Mouse (Mus musculus) embryonic facial prominence, embryonic 12.5 days (tissue): ENCODE measurements at regions not wholly inside any gene's neighbourhood (a gene's known extent, or its start where the extent isn't known, plus 50 kb on each side); places are given as distances from the start of the nearest gene placed in this dataset.

Experiments
- ATAC-seq: fragments of 200-750 bp; cut with Nextera tagmentation; 2 replicates; pipeline ENCODE4 v1.8.0; 2017; ENCODE audit not compliant: insufficient number of reproducible peaks, insufficient read depth, low FRiP score, low TSS enrichment
- H3K27ac ChIP-seq: fragments of 300-500 bp; sonication (generic); 2 replicates; pipeline ENCODE4 v1.5.1; 2016; ENCODE audit warnings: mild to moderate bottlenecking
- H3K27me3 ChIP-seq: fragments of 300-500 bp; sonication (generic); 2 replicates; pipeline ENCODE4 v1.6.1; 2016; ENCODE audit warnings: mild to moderate bottlenecking, moderate library complexity
- H3K36me3 ChIP-seq: fragments of 300-500 bp; sonication (generic); 2 replicates; pipeline ENCODE4 v1.6.1; 2016; ENCODE audit warnings: mild to moderate bottlenecking
- H3K4me1 ChIP-seq: fragments of 300-500 bp; sonication (generic); 2 replicates; pipeline ENCODE4 v1.6.1; 2016
- H3K4me2 ChIP-seq: fragments of 300-500 bp; sonication (generic); replicated peaks from 2 replicates; pipeline ENCODE4 v1.6.1; 2016; ENCODE audit warnings: mild to moderate bottlenecking, moderate library complexity
- H3K4me3 ChIP-seq: fragments of 300-500 bp; sonication (generic); 2 replicates; pipeline ENCODE4 v1.5.1; 2016; ENCODE audit warnings: mild to moderate bottlenecking
- H3K9ac ChIP-seq: fragments of 300-500 bp; sonication (generic); 2 replicates; pipeline ENCODE4 v1.6.1; 2016; ENCODE audit warnings: mild to moderate bottlenecking, moderate library complexity
- H3K9me3 ChIP-seq: fragments of 300-500 bp; sonication (generic); 2 replicates; pipeline ENCODE4 v1.6.1; 2016; ENCODE audit warnings: mild to moderate bottlenecking, moderate library complexity
- WGBS: fragments of 180-500 bp; shearing (Covaris S2); methylation state at CpG from one replicate; pipeline ENCODE4 v1.1.7; 2016; 5-methylcytosine and 5-hydroxymethylcytosine counted together

DNA sequence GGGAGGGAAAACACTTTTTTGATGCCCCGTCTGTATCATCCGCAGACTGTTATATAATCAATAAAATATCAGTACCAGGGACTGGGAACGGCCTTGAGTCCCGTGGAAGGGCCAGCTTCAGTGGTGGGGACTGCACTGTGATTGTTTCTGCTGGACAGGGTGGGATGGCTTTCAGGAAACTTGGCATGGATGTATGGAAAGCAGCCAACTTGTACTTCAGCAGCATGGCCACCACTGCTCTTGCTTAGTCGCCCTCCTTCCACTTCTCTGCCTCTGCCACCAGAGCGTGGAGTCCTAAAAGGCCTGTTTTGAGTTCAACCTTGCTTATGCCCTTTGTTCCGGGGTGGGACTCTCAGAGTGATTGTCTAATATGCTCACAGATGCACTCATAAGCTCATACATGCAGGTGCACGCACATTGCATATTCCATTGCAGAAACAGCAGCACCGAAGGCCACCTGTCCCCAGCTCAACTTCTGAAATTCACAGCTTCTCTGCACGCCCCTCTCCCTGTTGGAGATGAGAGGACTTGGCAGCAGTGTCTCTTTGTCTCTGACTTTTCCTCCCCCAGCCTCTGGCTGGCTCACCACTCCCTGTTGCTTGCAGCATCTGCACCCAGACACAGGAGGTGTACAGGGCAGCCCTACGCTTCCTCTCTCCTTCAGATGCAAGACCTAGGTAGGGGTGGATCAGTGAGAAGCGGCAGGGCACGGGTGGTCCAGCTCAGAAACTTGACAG, 91.0 kb upstream of the Grik3 start:
- Histone ChIP-seq H3K36me3 (no peaks in the 10 kb centered on the region), H3K4me2 (no peak overlapping the region), H3K4me1 (0 out of 2 replicates have a peak, but pooled peaks cover 6% of the 10 kb centered on the region), H3K9me3 (no peaks in the 10 kb centered on the region), H3K27ac (no peak overlapping the region), H3K4me3 (no peak overlapping the region), H3K27me3 (no peaks in the 10 kb centered on the region), H3K9ac (no peak overlapping the region)
- 85% methylated on average over 13 of the region's 13 CpGs for WGBS
- no peak for ATAC-seq

DNA sequence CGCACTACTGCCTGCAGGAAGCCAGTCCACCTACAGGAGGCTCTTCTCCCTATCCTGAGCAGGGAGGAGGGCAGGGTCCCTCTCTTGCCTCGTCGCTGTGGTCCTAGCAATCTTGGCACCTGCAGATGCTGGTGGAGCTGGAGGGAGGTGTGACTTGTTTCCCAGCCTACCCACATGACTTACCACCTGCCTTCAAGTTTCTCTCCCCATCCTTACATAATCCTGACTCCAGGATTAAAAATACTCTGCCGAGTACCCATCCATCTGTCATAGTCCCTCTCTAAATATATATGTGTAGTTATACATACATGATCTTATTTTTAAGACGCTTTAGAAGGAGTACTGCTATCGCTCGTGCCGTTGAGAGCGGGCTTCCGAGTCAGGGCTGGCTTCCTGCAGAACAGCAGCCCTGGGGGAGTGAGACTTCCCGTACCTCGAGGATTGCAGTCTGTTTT, 93.5 kb upstream of the Grik3 start:
- no peaks in the 10 kb centered on the region for H3K27me3 ChIP-seq
- no peak overlapping the region for H3K4me3 ChIP-seq
- 63% methylated on average over 12 of the region's 12 CpGs for WGBS
- no peak overlapping the region for H3K9ac ChIP-seq
- no peak overlapping the region for H3K27ac ChIP-seq
- ATAC-seq, result no peak
- H3K36me3 ChIP-seq, result no peaks in the 10 kb centered on the region
- H3K9me3 ChIP-seq, result no peaks in the 10 kb centered on the region
- no peak overlapping the region for H3K4me2 ChIP-seq
- H3K4me1 ChIP-seq, result 0 out of 2 replicates have a peak, but pooled peaks cover 6% of the 10 kb centered on the region

DNA sequence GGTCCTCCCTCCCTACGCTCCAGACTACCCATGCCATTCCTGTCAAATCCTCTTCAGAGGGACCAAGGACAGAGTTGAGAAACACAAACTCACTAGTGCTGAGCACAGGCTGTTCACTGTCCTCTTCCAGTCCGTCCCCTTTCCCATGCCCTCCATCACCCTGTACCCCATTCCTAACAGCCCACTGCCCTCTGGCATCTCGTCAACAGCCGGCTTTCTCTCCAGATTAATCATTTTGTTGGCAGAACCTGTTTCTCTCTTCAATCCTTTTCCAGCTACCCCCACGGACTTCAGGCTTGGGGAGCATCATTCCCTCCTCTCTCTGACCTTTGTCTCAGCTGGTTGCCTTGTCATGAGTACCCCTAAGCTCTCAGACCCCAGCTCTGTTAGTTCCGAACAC, 99.2 kb upstream of the Grik3 start:
- no peaks in the 10 kb centered on the region for H3K27me3 ChIP-seq
- no peaks in the 10 kb centered on the region for H3K9me3 ChIP-seq
- H3K4me1 ChIP-seq, result no peaks in the 10 kb centered on the region
- no peak overlapping the region for H3K4me2 ChIP-seq
- H3K27ac ChIP-seq, result no peak overlapping the region
- no peak for ATAC-seq
- H3K9ac ChIP-seq, result no peak overlapping the region
- 73% methylated on average over 6 of the region's 6 CpGs for WGBS
- no peaks in the 10 kb centered on the region for H3K36me3 ChIP-seq
- H3K4me3 ChIP-seq, result no peak overlapping the region

DNA sequence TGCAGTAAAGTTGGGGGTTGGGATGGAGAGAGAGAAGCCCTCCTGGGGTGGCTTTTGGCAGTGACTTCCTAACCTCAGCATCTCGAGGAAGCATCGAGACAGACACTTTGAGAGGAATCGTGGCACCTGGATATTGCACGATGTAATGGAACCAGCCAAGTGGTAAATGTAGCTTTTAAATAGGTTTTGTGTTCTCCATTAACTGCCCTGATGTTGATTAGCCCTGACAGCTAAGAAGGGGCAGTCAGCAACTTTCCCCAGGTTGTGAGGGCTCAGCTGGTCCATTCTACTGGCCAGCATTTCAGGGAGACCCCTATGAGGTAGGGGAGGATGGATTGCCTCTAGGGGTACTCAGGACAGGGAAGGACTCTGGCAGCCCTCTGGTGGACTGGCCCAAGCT, 104.7 kb upstream of the Grik3 start:
- 59% methylated on average over 4 of the region's 4 CpGs for WGBS

DNA sequence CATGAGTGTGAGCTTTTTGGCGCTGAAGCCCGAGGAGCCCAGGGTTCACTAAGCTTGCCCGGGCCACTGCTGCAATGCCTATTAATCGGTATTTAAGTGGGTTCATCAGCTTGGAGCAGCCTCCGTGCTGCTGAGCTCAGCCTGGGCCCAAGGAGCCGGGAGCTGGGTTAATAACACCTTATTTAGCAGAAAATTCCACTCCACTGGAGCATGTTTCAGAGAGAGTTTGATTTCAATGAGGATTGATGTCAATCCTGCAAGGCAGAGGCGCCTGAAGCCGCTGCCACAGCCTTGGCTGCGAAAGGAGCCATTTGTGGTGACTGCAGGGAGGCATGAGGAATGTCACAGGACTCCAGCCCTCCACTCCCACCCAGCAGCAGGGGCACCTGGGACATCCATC, 126.5 kb upstream of the Grik3 start:
- no peaks in the 10 kb centered on the region for H3K27me3 ChIP-seq
- no peak overlapping the region for H3K4me3 ChIP-seq
- H3K4me1 ChIP-seq, result no peaks in the 10 kb centered on the region; the same call in 1 of the 2 replicates
- 68% methylated on average over 9 of the region's 9 CpGs for WGBS
- ATAC-seq, result no peak
- H3K9ac ChIP-seq, result no peak overlapping the region
- no peak overlapping the region for H3K4me2 ChIP-seq
- no peak overlapping the region for H3K27ac ChIP-seq
- no peaks in the 10 kb centered on the region for H3K36me3 ChIP-seq
- H3K9me3 ChIP-seq, result no peaks in the 10 kb centered on the region

More for the DNA sequence above, 104.7 kb upstream of the Grik3 start:
- H3K36me3 ChIP-seq, result no peaks in the 10 kb centered on the region
- no peak for ATAC-seq
- H3K4me2 ChIP-seq, result no peak overlapping the region
- H3K9ac ChIP-seq, result no peak overlapping the region
- H3K4me1 ChIP-seq, result no peaks in the 10 kb centered on the region
- H3K27me3 ChIP-seq, result no peaks in the 10 kb centered on the region
- H3K4me3 ChIP-seq, result no peak overlapping the region
- H3K27ac ChIP-seq, result no peak overlapping the region
- H3K9me3 ChIP-seq, result no peaks in the 10 kb centered on the region

DNA sequence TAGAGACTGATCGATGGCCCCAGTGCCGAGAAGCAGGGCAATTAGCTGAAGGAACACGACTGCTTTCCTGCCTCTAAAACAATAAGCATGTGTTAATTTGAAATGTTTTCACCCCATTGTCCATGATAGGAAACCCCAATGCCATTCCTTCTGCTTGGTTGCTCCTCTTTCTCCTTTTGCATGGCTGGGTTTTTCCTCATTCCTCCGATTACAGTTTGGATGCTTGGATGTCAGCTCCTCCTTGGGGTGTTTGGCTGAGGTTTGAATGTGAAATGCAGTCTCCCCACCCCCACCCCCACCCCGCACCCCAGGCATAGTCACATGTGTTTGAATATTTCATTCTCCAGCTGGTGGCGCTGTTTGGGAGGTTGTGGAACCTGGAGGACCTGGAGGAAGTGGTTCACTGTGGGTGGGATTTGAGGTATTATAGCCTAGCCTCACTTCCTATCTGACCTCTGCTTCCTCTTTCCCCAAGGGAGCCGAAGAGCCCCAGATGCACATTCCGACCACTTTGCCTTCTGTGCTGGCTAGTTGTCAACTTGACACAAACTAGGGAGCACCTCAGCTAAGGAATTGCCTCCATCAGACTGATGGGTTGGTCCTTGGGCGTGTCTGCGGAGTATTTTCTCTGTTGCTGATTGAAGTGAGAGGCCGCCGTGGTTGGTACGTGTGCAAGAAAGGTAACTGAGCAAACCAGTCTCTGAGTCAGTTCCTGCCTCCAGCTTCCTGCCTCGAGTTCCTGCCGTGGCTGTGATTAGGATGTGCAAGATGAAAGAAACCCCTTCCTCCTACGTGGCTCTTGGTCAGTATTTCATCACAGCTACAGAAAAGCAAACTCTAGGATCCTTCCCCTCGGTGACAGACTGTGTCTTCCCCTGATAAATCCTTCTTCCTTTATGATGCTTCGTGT, 128.6 kb upstream of the Grik3 start:
- H3K4me3 ChIP-seq, result no peak overlapping the region
- 69% methylated on average over 18 of the region's 18 CpGs for WGBS
- H3K36me3 ChIP-seq, result no peaks in the 10 kb centered on the region
- H3K4me2 ChIP-seq, result no peak overlapping the region
- H3K9ac ChIP-seq, result no peak overlapping the region
- H3K4me1 ChIP-seq, result no peaks in the 10 kb centered on the region; the same call in 1 of the 2 replicates
- no peak overlapping the region for H3K27ac ChIP-seq
- no peaks in the 10 kb centered on the region for H3K9me3 ChIP-seq
- no peaks in the 10 kb centered on the region for H3K27me3 ChIP-seq
- no peak for ATAC-seq

DNA sequence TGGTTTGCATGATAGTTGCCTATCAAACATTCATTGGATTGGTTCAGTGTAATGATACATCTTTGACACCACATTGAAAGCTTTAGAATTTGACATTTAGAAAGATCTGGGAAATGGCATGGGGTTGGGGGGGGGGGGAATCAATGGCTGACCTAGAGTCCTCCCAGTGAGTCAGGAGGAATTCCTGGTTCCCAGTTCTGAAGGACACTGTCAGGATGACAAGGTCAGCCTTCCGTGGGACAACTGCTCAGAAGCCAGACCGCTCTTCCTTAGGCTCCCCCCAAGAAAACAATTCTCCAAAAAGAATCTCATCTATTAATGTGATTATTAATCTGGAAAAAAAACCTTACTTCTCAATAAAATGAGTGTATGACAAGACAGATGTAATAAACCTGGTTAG, 132.1 kb upstream of the Grik3 start:
- 86% methylated on average over 2 of the region's 2 CpGs for WGBS
- Histone ChIP-seq H3K27me3 (0 out of 2 replicates have a peak, but pooled peaks cover 3% of the 10 kb centered on the region), H3K9me3 (no peaks in the 10 kb centered on the region), H3K9ac (no peak overlapping the region), H3K36me3 (no peaks in the 10 kb centered on the region), H3K4me2 (no peak overlapping the region), H3K4me3 (no peak overlapping the region), H3K4me1 (peaks cover 2% of the 10 kb centered on the region), H3K27ac (no peak overlapping the region)
- ATAC-seq, result no peak

DNA sequence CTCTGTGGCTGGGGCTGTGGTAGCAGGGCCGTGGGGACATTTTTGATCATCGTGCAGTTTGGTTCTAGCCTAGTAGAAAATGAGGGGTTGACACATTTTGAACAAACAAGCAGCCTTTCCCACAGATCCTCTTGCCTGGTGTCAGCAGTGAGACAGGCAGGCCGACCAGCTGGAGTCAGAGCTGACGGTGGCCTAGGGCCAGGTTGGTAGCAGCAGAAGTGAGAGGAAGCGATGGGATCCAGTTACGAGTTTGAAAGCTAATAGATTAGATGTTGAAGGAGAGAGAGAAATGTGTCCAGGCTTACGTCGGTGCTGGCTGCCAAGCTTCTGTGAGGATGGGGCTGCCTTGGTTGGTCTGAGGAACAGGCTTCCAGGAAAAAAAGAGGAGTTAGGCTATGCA, 134.1 kb upstream of the Grik3 start:
- Histone ChIP-seq H3K4me3 (no peak overlapping the region), H3K9ac (no peak overlapping the region), H3K4me2 (no peak overlapping the region), H3K9me3 (no peaks in the 10 kb centered on the region), H3K27me3 (0 out of 2 replicates have a peak, but pooled peaks cover 3% of the 10 kb centered on the region), H3K36me3 (no peaks in the 10 kb centered on the region), H3K4me1 (peaks cover 2% of the 10 kb centered on the region; the same call in 1 of the 2 replicates), H3K27ac (no peak overlapping the region)
- no peak for ATAC-seq
- 34% methylated on average over 8 of the region's 8 CpGs for WGBS

DNA sequence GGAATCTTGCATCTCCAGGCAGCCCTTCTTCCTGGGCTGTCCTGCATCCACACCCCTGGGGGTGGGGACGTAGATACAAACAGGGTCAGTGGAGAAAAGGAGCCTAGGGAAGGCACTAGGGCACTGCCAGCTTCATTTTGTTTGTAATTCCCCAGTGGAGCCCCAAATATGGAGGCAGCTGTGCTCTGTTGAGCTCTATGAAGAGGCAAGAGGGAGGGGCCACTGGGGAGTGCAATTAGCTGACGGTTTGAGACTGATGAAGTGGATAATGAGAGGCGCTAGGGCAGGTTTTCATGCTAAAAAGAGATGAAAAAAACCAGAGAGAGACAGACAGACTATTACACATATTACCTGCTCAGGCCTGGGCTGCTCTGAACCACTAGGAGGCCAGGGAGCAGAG, 135.8 kb upstream of the Grik3 start:
- no peaks in the 10 kb centered on the region for H3K9me3 ChIP-seq
- H3K27ac ChIP-seq, result no peak overlapping the region
- H3K36me3 ChIP-seq, result no peaks in the 10 kb centered on the region
- no peak overlapping the region for H3K9ac ChIP-seq
- no peak overlapping the region for H3K4me2 ChIP-seq
- 0 out of 2 replicates have a peak, but pooled peaks cover 3% of the 10 kb centered on the region for H3K27me3 ChIP-seq
- 50% methylated on average over 3 of the region's 3 CpGs for WGBS
- no peak overlapping the region for H3K4me3 ChIP-seq
- no peak for ATAC-seq
- H3K4me1 ChIP-seq, result peaks cover 2% of the 10 kb centered on the region; the same call in 1 of the 2 replicates

DNA sequence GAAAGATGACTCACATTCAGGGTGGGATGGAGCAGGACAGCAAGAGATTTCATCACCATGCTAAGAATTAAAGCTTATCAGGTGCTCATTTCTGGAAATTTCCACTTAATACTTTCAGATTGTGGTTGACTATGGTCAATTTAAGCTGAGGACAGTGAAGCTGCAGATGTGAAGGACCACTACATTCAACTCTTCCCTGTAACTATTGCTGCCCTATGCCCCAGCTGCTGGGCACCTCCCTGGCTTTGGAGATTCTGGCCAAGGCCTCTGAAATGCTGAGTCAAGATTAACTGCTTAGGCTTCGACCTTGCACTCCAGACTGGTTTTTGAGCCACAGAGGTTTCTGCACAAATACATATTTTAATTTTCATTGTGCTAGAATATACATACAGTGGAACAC, 140.4 kb upstream of the Grik3 start:
- H3K36me3 ChIP-seq, result no peaks in the 10 kb centered on the region
- H3K27me3 ChIP-seq, result no peaks in the 10 kb centered on the region
- no peak overlapping the region for H3K27ac ChIP-seq
- H3K4me1 ChIP-seq, result no peaks in the 10 kb centered on the region
- 96% methylated on average over 1 of the region's 1 CpGs for WGBS
- no peak overlapping the region for H3K4me3 ChIP-seq
- no peak for ATAC-seq
- no peak overlapping the region for H3K9ac ChIP-seq
- no peak overlapping the region for H3K4me2 ChIP-seq
- H3K9me3 ChIP-seq, result no peaks in the 10 kb centered on the region

DNA sequence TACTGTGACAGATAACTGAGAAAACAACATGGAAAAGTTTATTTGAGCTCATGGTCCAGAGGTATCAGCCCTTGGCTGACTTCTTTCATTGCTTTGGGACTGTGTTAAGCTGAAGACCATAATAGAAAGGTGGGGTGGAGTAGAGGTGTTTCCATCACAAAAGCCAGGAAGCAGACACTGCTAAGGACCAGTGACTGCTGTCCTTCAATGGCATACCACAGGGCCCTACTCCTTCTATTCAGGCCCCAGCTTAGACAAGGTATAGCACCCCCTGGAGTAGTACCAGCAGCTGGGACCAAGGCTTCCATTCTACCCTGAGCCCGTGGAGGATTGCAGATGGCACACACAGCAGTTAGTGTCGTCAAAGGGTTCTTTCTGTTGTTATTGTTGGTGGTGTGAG, 151.4 kb upstream of the Grik3 start:
- Histone ChIP-seq H3K4me2 (no peak overlapping the region), H3K9me3 (no peaks in the 10 kb centered on the region), H3K9ac (no peak overlapping the region), H3K36me3 (no peaks in the 10 kb centered on the region), H3K4me3 (no peak overlapping the region), H3K27me3 (no peaks in the 10 kb centered on the region), H3K27ac (no peak overlapping the region), H3K4me1 (no peaks in the 10 kb centered on the region)
- 58% methylated on average over 2 of the region's 2 CpGs for WGBS
- ATAC-seq, result no peak

DNA sequence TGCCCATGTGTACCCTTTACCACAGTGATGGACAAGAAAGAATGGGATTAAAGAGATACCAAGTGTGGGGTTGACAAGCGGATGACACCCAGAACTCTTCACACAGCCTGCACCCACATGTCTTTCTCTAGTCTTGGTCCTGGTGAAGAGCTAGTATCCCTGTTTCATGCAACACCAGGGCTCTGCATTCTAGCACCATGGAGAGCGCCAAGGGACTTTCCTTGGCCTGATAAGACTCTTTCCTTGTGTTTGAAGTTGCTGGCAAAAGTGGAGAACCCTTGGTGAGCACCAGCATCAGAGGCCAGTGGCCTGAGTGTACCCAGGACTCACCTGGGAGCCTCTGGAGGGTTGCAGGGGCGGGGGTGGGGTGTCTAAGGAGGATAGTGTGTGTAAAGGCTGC, 161.7 kb upstream of the Grik3 start:
- no peak for ATAC-seq
- Histone ChIP-seq H3K4me2 (no peak overlapping the region), H3K36me3 (no peaks in the 10 kb centered on the region), H3K27ac (no peak overlapping the region), H3K4me3 (no peak overlapping the region), H3K9ac (no peak overlapping the region), H3K9me3 (no peaks in the 10 kb centered on the region), H3K4me1 (no peaks in the 10 kb centered on the region), H3K27me3 (no peaks in the 10 kb centered on the region)
- 34% methylated on average over 3 of the region's 3 CpGs for WGBS
